Mouse (Mus musculus): ENCODE measurements around the gene Tmc4. TPM values are rescaled to one million over a fixed set of nuclear protein-coding genes. Genes with fewer than 3 reads are reported as not detected.

The Tmc4 gene
- polyA plus RNA-seq, 1 experiment from 2014 or later: 60.3 TPM

DNA sequence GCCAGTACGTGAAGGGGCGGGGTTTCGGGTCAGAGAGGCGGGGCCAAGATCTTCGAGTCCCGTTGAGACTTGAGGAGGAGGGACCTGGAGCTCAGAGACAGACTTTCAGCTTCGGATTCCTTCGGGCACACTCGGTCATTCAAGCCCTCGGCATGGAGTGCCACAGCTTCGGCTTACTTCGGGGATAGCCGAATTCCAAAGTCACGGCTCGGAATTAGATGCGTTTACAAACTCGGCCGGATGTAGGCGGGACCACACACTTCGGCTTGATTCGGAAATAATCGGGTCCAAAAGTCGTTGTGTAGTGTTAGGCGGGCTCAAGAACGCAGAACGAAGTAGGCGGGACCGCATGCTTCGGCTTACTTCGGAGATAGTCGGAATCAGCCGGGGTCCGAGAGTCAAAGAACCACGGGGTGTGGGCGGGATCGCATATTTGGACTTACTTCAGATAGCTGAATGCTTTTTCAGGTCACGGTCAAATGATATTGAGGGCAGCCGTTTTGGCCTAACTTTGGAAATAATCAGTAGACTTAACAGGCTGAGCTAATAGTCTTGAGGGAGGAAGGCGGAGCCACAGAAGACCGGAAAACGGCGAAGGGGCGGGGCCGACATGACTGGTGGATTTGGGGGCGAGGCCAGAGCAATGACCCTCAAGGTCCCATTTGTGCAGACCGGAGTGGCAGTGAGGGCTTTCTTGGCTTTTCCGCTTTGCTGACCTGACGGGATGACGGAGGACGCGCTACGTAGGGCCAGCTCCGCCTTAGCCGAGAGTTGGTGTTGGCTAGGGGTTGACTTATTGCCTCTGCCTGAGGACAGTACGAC is 15.8 kb upstream of the Tmc4 start, which contains the start of gene Mboat7:
Gene Mboat7, minus strand, starts transcription at position 537 of the 822 bp plus-strand sequence.
- TF ChIP-seq EP300 (IDR thresholded peaks at IDR 0.05) (peak; percentile 75), CTCF (IDR thresholded peaks at IDR 0.05) (no peak)
- WGBS: under 1% methylated on average over 55 of the region's 55 CpGs
- H3K27ac ChIP-seq (ENCODE audit: low read length): peak within 1 kb of the TSS; percentile 94
- H3K27me3 ChIP-seq (replicated peaks; ENCODE audit: insufficient read depth, low read length): no peaks in the 10 kb centered on the region
- 0 out of 2 replicates have a peak, but pooled peaks cover 3% of the 10 kb centered on the region for H3K4me1 ChIP-seq (ENCODE audit: insufficient read depth, low read depth, low read length)
- ATAC-seq: peak; percentile 90
- H3K9ac ChIP-seq (replicated peaks; ENCODE audit: low read depth): peak within 1 kb of the TSS; percentile 79
- peak; percentile 99 for DNase-seq (ENCODE audit: low spot score)
- peak within 1 kb of the TSS; percentile 75 for H3K4me3 ChIP-seq (ENCODE audit: low read depth, low read length)
- peak within 1 kb of the TSS; percentile 96 for H3K4me2 ChIP-seq (replicated peaks; ENCODE audit: low read depth, low read length)
- peaks cover 5% of the 10 kb centered on the region; the same call in 1 of the 2 replicates for H3K36me3 ChIP-seq (ENCODE audit: insufficient read depth, low read length)
- no peaks in the 10 kb centered on the region for H3K9me3 ChIP-seq (ENCODE audit: low read length)

DNA sequence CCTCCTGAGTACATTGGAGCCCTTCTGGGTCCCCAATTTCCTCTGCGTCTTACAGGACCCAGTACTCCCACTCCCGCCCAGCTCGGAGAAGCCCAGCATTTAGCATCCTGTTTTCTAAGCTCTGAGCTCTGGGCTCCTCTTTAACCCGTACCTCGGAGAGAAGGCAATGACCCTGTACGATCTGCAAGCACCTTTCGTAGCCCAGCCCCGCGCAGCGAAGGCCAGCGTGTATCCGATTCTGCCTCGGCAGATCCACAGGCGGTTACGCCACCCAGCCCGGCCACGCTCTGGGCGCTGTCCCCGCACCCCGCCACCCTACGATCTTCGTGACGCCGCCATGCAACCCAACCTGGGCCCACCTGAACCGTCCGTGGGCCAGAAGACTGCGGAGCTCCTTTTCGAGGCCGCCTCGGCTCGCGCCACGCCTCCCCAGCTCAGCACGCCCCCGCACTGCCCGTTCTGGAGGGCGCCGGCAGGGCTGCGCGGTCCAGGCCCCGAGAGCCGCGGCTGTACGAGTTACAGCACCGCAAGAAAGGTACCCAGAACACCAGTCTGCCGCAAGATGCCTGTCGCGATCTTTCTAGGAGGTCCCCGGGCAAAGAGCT is 15.1 kb upstream of the Tmc4 start, which contains the start of gene Tsen34:
Gene Tsen34, plus strand, starts transcription at position 482 of the 605 bp plus-strand sequence.
- ATAC-seq: no peak

DNA sequence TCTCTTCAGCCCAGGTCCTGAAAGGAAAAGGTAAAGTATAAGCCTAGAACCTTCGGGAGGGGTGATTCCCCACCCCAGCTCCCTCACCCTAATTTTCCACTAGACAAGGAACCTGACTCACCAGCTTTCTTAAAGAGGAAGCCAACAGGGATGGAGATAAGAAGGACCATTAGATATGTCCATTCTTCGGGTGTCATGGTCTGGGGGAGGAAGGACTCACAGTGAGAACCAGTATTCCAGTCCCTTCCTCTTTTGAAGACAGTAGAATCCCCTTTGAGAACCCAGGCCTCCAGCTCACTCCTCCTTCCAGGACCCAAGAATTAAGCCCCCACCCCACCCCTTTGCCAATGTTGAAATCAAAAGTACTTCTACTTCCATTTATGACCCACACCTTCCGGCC is 14.6 kb upstream of the Tmc4 start:
- no peaks in the 10 kb centered on the region for H3K9me3 ChIP-seq (ENCODE audit: low read length)
- H3K27me3 ChIP-seq (replicated peaks; ENCODE audit: insufficient read depth, low read length): no peaks in the 10 kb centered on the region
- 0 out of 2 replicates have a peak, but pooled peaks cover 3% of the 10 kb centered on the region for H3K4me1 ChIP-seq (ENCODE audit: insufficient read depth, low read depth, low read length)
- DNase-seq (ENCODE audit: low spot score) (peak; percentile 26), ATAC-seq (no peak)
- H3K4me2 ChIP-seq (replicated peaks; ENCODE audit: low read depth, low read length): peak overlapping the region; percentile 96
- 24% methylated on average over 3 of the region's 3 CpGs for WGBS
- peak overlapping the region; percentile 79 for H3K9ac ChIP-seq (replicated peaks; ENCODE audit: low read depth)
- no peaks in the 10 kb centered on the region for H3K36me3 ChIP-seq (ENCODE audit: insufficient read depth, low read length)
- TF ChIP-seq EP300 (IDR thresholded peaks at IDR 0.05) (no peak), CTCF (IDR thresholded peaks at IDR 0.05) (no peak)
- peak overlapping the region; percentile 75 for H3K4me3 ChIP-seq (ENCODE audit: low read depth, low read length)
- peak overlapping the region; percentile 94; the same call in 1 of the 2 replicates for H3K27ac ChIP-seq (ENCODE audit: low read length)

More for the DNA sequence above, 15.1 kb upstream of the Tmc4 start, which contains the start of gene Tsen34:
- under 1% methylated on average over 46 of the region's 49 CpGs for WGBS
- H3K36me3 ChIP-seq (ENCODE audit: insufficient read depth, low read length): no peaks in the 10 kb centered on the region
- peak within 1 kb of the TSS; percentile 94 for H3K27ac ChIP-seq (ENCODE audit: low read length)
- H3K27me3 ChIP-seq (replicated peaks; ENCODE audit: insufficient read depth, low read length): no peaks in the 10 kb centered on the region
- H3K4me2 ChIP-seq (replicated peaks; ENCODE audit: low read depth, low read length): peak within 1 kb of the TSS; percentile 96
- no peak for DNase-seq (ENCODE audit: low spot score)
- peak within 1 kb of the TSS; percentile 79 for H3K9ac ChIP-seq (replicated peaks; ENCODE audit: low read depth)
- no peaks in the 10 kb centered on the region for H3K9me3 ChIP-seq (ENCODE audit: low read length)
- peak within 1 kb of the TSS; percentile 75 for H3K4me3 ChIP-seq (ENCODE audit: low read depth, low read length)
- TF ChIP-seq CTCF (IDR thresholded peaks at IDR 0.05) (peak; percentile 33), EP300 (IDR thresholded peaks at IDR 0.05) (no peak)
- H3K4me1 ChIP-seq (ENCODE audit: insufficient read depth, low read depth, low read length): 0 out of 2 replicates have a peak, but pooled peaks cover 3% of the 10 kb centered on the region

DNA sequence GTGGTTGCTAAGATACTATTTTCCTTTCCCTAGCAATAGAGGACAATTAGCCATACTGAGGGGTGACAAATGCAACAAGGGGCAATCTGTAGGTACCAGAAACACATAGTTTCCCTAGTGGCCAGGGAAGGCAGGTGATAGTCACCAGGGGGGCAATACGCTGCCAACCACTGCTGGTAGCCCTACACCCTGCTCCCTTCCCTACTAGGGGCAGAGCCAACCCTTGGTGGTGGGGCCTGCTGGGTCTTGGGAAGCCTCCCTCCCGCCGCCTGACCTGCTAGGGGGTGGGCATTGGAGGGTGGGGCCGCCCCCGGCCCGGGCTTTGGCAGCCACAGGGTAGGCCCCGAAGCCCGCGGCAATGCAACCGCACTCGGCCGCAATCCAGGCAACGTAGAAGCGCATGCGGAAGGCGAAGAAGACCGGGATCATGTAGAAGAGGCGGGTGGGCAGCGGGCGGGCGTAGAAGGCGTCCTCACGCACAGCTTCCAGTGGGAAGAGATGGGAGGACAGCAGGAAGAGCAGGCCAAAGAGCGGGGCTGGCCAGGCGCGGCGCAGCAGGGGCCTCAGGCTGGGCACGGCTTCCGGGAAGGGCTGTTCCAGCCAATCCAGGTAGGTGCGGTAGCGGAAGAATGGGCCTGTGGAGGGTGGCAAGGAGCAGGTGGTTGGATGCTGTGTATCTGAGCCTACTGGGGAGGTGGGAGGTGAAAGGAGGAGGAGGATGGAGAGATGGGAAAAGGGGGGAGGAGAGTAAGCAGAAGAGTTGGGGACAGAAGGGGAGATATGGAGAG is 8.2 kb upstream of the Tmc4 start:
- no peak overlapping the region for H3K27ac ChIP-seq (ENCODE audit: low read length)
- ATAC-seq (no peak), DNase-seq (ENCODE audit: low spot score) (no peak)
- H3K27me3 ChIP-seq (replicated peaks; ENCODE audit: insufficient read depth, low read length): no peaks in the 10 kb centered on the region
- no peaks in the 10 kb centered on the region for H3K4me1 ChIP-seq (ENCODE audit: insufficient read depth, low read depth, low read length)
- H3K9ac ChIP-seq (replicated peaks; ENCODE audit: low read depth): no peak overlapping the region
- H3K36me3 ChIP-seq (ENCODE audit: insufficient read depth, low read length): 0 out of 2 replicates have a peak, but pooled peaks cover 5% of the 10 kb centered on the region
- WGBS: 91% methylated on average over 29 of the region's 31 CpGs
- no peak overlapping the region for H3K4me2 ChIP-seq (replicated peaks; ENCODE audit: low read depth, low read length)
- H3K4me3 ChIP-seq (ENCODE audit: low read depth, low read length): no peak overlapping the region
- TF ChIP-seq CTCF (IDR thresholded peaks at IDR 0.05) (no peak), EP300 (IDR thresholded peaks at IDR 0.05) (no peak)
- H3K9me3 ChIP-seq (ENCODE audit: low read length): no peaks in the 10 kb centered on the region

DNA sequence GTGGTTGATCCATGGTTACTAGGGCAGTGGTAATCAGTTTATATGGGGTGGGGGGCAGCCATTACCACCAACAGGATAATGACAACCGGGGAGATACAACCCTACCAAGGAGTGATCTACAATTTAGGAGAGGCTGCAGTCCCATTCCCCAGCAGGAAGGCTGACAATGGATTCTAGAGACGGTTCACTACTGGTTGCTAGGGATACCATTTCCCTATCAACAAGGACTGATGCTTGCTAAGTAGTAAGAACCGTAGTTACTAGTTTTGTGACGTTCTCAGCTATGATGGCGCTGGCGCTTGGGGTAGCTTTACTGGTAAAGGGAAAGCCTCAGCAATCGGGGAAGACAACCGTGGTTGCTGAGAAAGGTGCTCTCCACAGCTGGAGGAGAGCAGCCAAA is 7.3 kb upstream of the Tmc4 start:
- H3K9me3 ChIP-seq (ENCODE audit: low read length): no peaks in the 10 kb centered on the region
- no peaks in the 10 kb centered on the region for H3K4me1 ChIP-seq (ENCODE audit: insufficient read depth, low read depth, low read length)
- H3K4me2 ChIP-seq (replicated peaks; ENCODE audit: low read depth, low read length): no peak overlapping the region
- H3K27me3 ChIP-seq (replicated peaks; ENCODE audit: insufficient read depth, low read length): no peaks in the 10 kb centered on the region
- ATAC-seq (no peak), DNase-seq (ENCODE audit: low spot score) (no peak)
- TF ChIP-seq EP300 (IDR thresholded peaks at IDR 0.05) (no peak), CTCF (IDR thresholded peaks at IDR 0.05) (no peak)
- H3K4me3 ChIP-seq (ENCODE audit: low read depth, low read length): no peak overlapping the region
- 0 out of 2 replicates have a peak, but pooled peaks cover 5% of the 10 kb centered on the region for H3K36me3 ChIP-seq (ENCODE audit: insufficient read depth, low read length)
- no peak overlapping the region for H3K9ac ChIP-seq (replicated peaks; ENCODE audit: low read depth)
- H3K27ac ChIP-seq (ENCODE audit: low read length): no peak overlapping the region
- WGBS: 84% methylated on average over 8 of the region's 8 CpGs

Data from lung, postnatal 0 days (tissue).